Mouse (Mus musculus): ENCODE measurements around the gene Dhdds.

The Dhdds gene

GRCm38 (mm10) chr4:133956358-133956757, 44.4 kb downstream of the Dhdds start:
- no peak for DNase-seq (ENCODE audit: low spot score)

DNA sequence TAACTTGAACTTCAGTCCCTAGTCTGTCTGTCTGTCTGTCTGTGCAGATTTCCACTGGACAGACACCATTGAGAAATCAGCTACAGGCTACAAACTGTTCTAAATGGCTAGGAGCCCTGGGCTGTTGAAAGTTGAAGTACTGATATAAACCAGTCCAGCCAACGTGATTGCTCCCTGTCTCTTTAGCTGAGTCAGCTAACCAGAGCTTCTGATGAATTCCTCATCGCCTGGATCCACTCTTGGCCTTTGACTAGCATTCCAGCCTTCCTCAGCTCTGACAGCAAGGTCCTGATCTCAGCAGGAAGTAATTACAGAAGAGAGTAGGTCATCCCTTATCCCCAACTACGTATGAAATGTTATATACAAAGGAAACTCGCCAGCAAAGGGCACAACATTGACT, 54.0 kb downstream of the Dhdds start:
- no peak for DNase-seq (ENCODE audit: low spot score)

GRCm38 (mm10) chr4:133943791-133944190, 56.9 kb downstream of the Dhdds start:
- DNase-seq (ENCODE audit: low spot score) = no peak

- DNase-seq (ENCODE audit: low spot score) = no peak
Observed at GRCm38 (mm10) chr4:133942679-133943078, 58.0 kb downstream of the Dhdds start.

DNA sequence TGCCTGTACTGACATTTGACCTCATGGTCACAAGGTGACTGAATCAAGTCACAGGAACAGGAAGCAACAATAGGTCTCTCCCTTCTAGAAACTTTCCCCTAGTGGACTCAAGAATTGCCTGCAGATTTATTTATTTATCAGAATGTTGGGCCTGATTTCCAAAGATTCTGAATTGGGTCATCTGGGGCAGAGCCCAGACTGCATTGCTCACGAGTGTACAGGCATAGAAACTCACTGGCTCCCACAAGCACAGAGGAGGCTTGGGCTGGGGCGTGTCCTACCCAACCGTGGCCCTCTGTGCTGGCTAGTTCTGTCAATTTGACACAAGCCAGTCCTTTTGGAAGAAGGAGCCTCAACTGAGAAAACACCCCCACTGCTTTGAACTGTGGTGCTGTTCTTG, 59.1 kb downstream of the Dhdds start:
- no peak for DNase-seq (ENCODE audit: low spot score)

DNA sequence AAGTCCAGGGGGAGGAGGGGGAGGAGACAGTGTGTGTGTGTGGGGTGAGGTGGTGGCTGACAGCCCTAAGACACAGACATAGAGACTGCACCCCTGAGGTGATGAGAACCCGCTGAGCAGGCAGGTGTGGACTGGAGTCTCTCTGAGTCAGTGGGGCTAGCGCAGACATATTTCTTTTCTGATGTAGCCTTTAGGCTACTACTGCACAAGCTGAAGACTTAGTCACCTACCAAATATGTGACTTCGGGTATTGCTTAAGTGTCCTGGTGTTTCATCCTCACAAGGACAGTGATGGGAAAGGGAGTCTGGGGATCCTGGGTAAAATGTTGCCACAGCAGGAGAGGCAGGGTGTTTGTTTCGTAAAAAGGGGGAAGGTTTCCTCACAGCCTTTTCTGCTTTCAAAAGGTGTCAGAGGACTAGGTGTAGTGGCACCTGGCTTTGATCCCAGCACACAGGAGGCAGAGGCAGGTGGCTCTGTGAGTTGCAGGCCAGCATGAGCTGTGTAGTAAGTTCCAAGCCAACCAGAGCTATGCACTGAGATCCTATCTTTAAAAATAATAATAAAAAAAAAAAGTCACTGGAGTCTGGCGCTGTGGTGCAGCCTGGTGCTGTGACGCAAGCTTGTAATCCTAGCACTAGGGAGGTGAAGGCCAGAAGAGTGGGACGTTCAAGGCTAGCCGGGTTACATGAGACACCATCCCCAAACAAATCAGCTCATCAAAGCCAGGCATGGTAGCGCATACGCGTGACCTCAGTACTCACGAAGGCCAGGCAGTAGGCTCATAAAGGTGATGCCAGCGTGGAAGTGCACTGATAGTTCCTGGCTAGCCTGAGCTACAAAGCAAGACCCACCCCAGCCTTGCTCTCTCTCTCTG, 60.1 kb downstream of the Dhdds start:
- DNase-seq (ENCODE audit: low spot score) = no peak

GRCm38 (mm10) chr4:133938077-133938476, 62.6 kb downstream of the Dhdds start:
- DNase-seq (ENCODE audit: low spot score) = no peak

- no peak for DNase-seq (ENCODE audit: low spot score)
Observed at GRCm38 (mm10) chr4:133931785-133932184, 68.9 kb downstream of the Dhdds start.

DNA sequence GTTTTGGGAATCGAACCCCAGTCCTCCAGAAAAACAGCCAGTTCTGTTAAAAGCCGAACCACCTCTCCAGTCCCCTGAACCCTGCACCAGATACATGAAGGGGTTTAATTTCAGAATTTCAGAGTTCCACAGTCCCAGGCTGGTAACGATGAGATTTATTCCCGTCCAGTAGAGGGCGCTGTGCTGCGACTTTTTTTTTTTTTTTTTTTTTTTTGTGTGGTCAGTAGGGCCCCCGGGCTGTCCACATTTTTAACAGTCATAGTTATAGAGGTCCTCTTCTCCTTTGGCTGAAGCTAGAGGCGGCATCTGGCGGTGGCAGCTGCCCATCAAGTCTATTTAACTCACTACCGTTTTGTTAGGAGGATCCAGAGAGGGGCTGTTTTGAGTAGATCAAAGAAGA, 69.4 kb downstream of the Dhdds start:
- DNase-seq (ENCODE audit: low spot score) = peak; percentile 61

DNA sequence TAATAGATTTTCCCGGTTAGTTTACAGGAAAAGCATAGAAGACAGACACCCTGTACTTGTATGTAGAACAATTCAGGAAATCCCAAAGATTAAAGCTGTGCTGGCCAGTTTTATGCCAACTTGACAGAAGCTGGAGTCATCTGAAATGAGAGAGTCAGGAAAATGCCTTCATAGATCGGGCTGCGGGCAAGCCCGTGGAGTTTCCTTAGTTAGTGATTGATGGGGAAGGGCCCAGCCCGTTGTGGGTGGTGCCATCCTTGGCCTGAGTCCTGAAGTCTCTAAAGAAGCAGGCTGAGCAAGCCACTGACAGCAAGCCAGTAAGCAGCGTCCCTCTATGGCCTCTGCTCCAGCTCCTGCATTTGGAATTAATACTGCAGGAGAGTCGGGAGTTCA, 71.4 kb downstream of the Dhdds start:
- no peak for DNase-seq (ENCODE audit: low spot score)

- peak; percentile 67 for DNase-seq (ENCODE audit: low spot score)
Observed at GRCm38 (mm10) chr4:133928576-133929277, 72.0 kb downstream of the Dhdds start.

GRCm38 (mm10) chr4:133925204-133925603, 75.5 kb downstream of the Dhdds start:
- DNase-seq (ENCODE audit: low spot score) = no peak

- DNase-seq (ENCODE audit: low spot score) = no peak
Observed at GRCm38 (mm10) chr4:133923743-133924142, 77.0 kb downstream of the Dhdds start.

Data from embryo, embryonic 10.5 days (tissue).